8 mouse cellular contexts compared by ENCODE assay signal in the genomic region with DNA sequence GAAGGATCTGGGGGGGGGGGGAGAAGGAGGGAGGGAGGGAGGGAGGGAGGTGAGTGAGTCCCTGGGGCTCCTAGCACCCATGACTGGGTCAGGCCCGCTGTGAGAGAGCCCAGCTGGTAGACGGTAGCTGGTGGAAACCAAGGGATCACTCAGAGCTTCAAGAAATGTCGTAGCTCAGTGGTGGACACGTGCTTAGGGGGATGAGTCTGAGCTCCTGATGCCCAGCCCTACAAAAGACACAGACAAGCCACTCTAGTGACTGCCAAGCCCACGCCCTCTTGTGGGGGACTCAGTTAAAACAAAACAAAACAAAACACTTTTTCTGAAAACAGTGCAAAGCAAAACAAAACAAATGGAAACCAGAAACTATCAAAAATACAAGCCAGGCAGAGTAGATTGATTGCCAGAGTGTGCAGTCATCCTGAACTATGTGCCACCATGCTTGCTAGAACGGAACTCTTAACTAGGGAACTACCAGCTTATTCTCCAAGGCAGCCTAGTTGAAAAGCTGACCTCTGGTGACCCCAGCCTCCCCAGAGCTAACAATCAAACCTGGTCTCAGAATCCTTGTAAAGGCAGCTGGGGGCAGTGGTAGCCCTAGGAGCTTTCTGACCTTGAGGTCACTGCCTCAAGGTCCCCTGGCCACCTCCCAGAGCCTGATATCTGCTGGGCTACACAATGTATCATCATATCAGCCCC. TPM values are rescaled to one million over a fixed set of nuclear protein-coding genes. Genes with fewer than 3 reads are reported as not detected.
DNase-seq lines count a peak whose midpoint lies in the region; ATAC-seq and TF ChIP-seq lines count a peak whose summit lies in the region.

No protein-coding gene starts in this region.

- peak; percentile 43 for DNase-seq in embryo, embryonic 9.5 days (ENCODE audit: extremely low spot score)
- DNase-seq in embryo, embryonic 10.5 days (ENCODE audit: low spot score), result no peak
- DNase-seq in liver, embryonic 14.5 days (ENCODE audit: low read depth in 3 of 3, low spot score in 3 of 3), result no peak
- no peak for DNase-seq in liver, embryonic 11.5 days (ENCODE audit: low spot score)
- DNase-seq in ZHBTc4 (ENCODE audit: low read depth, low spot score), result peak; percentile 40
- DNase-seq in midbrain, postnatal 0 days (ENCODE audit: low spot score), result peak; percentile 33
- DNase-seq in adrenal gland, adult 8-10 months, result no peak
- no peak for DNase-seq in gastrocnemius, adult 18-20 months (ENCODE audit: low spot score)

- no peak overlapping the region for H3K4me2 ChIP-seq in liver, embryonic 14.5 days (ENCODE audit: low read depth)
- H3K4me2 ChIP-seq in liver, embryonic 11.5 days, result no peak overlapping the region
- no peak overlapping the region for H3K4me2 ChIP-seq in midbrain, postnatal 0 days (ENCODE audit: low read depth, low read length, poor library complexity, severe bottlenecking)

- peak; percentile 49 for TF ChIP-seq CTCF in liver, embryonic 14.5 days (IDR thresholded peaks at IDR 0.05; ENCODE audit: low read depth)
- no peak; the same call in 1 of the 2 replicates for TF ChIP-seq CTCF in midbrain, postnatal 0 days (IDR thresholded peaks at IDR 0.05)

- no peaks in the 10 kb centered on the region for H3K27me3 ChIP-seq in liver, embryonic 14.5 days (ENCODE audit: control insufficient read depth, insufficient read depth, low read length)
- no peaks in the 10 kb centered on the region for H3K27me3 ChIP-seq in liver, embryonic 11.5 days (replicated peaks; ENCODE audit: control insufficient read depth, insufficient read depth, low read length)
- no peaks in the 10 kb centered on the region for H3K27me3 ChIP-seq in midbrain, postnatal 0 days (ENCODE audit: insufficient read depth, low read length)

- 36% methylated on average over 6 of the region's 6 CpGs for WGBS in liver, embryonic 14.5 days (ENCODE audit: insufficient replicate concordance)
- WGBS in liver, embryonic 11.5 days, result 54% methylated on average over 6 of the region's 6 CpGs
- 31% methylated on average over 6 of the region's 6 CpGs for WGBS in midbrain, postnatal 0 days

- no peak overlapping the region for H3K9ac ChIP-seq in liver, embryonic 14.5 days (replicated peaks)
- no peak overlapping the region for H3K9ac ChIP-seq in liver, embryonic 11.5 days (ENCODE audit: low read depth, low read length)
- no peak overlapping the region for H3K9ac ChIP-seq in midbrain, postnatal 0 days (replicated peaks; ENCODE audit: low read length, poor library complexity, severe bottlenecking)

- TF ChIP-seq EP300 in liver, embryonic 14.5 days (IDR thresholded peaks at IDR 0.05; ENCODE audit: low read depth), result no peak

- no peak for ATAC-seq in liver, embryonic 14.5 days (ENCODE audit: insufficient read depth)
- ATAC-seq in liver, embryonic 11.5 days (replicated peaks; ENCODE audit: low FRiP score), result no peak
- no peak for ATAC-seq in midbrain, postnatal 0 days (ENCODE audit: low FRiP score)

- H3K27ac ChIP-seq in liver, embryonic 14.5 days, result no peak overlapping the region
- H3K27ac ChIP-seq in liver, embryonic 11.5 days (ENCODE audit: low read depth, low read length), result no peak overlapping the region
- H3K27ac ChIP-seq in midbrain, postnatal 0 days (ENCODE audit: low read depth, low read length), result no peak overlapping the region

- no peaks in the 10 kb centered on the region for H3K9me3 ChIP-seq in liver, embryonic 14.5 days (ENCODE audit: control insufficient read depth, low read length)
- H3K9me3 ChIP-seq in liver, embryonic 11.5 days (ENCODE audit: control insufficient read depth, low read length), result no peaks in the 10 kb centered on the region
- H3K9me3 ChIP-seq in midbrain, postnatal 0 days (ENCODE audit: low read length), result no peaks in the 10 kb centered on the region

- H3K4me3 ChIP-seq in liver, embryonic 14.5 days (ENCODE audit: insufficient read depth in 1 of 2, low read depth in 2 of 2, low read length in 2 of 2), result no peak overlapping the region
- no peak overlapping the region for H3K4me3 ChIP-seq in liver, embryonic 11.5 days (ENCODE audit: low read depth, low read length)
- no peak overlapping the region for H3K4me3 ChIP-seq in midbrain, postnatal 0 days (ENCODE audit: low read depth, low read length)

- H3K36me3 ChIP-seq in liver, embryonic 14.5 days (replicated peaks; ENCODE audit: control insufficient read depth, insufficient read depth, low read depth), result no peaks in the 10 kb centered on the region
- no peaks in the 10 kb centered on the region for H3K36me3 ChIP-seq in liver, embryonic 11.5 days (ENCODE audit: control insufficient read depth, insufficient read depth, low read length)
- H3K36me3 ChIP-seq in midbrain, postnatal 0 days (ENCODE audit: insufficient read depth, low read length), result no peaks in the 10 kb centered on the region

- H3K4me1 ChIP-seq in liver, embryonic 14.5 days (replicated peaks; ENCODE audit: control insufficient read depth in 2 of 2, insufficient read depth in 2 of 2, low read length in 1 of 2), result 0 out of 4 replicates have a peak, but pooled peaks cover 0 to 1% of the 10 kb centered on the region in 2 experiments
- no peaks in the 10 kb centered on the region for H3K4me1 ChIP-seq in liver, embryonic 11.5 days (replicated peaks; ENCODE audit: control insufficient read depth, insufficient read depth, low read length)
- H3K4me1 ChIP-seq in midbrain, postnatal 0 days (ENCODE audit: insufficient read depth, low read length), result no peaks in the 10 kb centered on the region

RNA-seq across cellular contexts. Expression of a gene that starts 22.0 kb away (rescaled TPM):
- polyA plus RNA-seq in liver, embryonic 14.5 days (2012; rRNA removed), result 4.0 and 4.1 TPM in 2 replicates
- polyA plus RNA-seq in liver, embryonic 14.5 days (2014; fragmentation: Nextera tagmentation; extraction: Ambion mirVana), result 8.2 and 9.9 TPM in 2 replicates
- 18.3 and 20.9 TPM in 2 replicates for polyA plus RNA-seq in liver, embryonic 11.5 days (2014; fragmentation: Nextera tagmentation; extraction: Ambion mirVana)
- 6.6 and 7.5 TPM in 2 replicates for total RNA-seq in midbrain, postnatal 0 days (2014; rRNA removed)
- 7.4 and 8.6 TPM in 2 replicates for polyA plus RNA-seq in midbrain, postnatal 0 days (2015; fragmentation: Nextera tagmentation; extraction: Ambion mirVana)
- 100 to 1,000 TPM; 117 to 136 (median 124) TPM for total RNA-seq in adrenal gland, adult 8-10 months (2022)
- total RNA-seq in gastrocnemius, adult 18-20 months (2021), result 10 to 100 TPM in 1 of 2 experiments, 1 to 10 TPM in 1; 9.3 to 12.8 TPM

RNA-seq across cellular contexts. Expression of a gene that starts 27.0 kb away (rescaled TPM):
- 9.1 and 9.2 TPM in 2 replicates for polyA plus RNA-seq in liver, embryonic 14.5 days (2012; rRNA removed)
- polyA plus RNA-seq in liver, embryonic 14.5 days (2014; fragmentation: Nextera tagmentation; extraction: Ambion mirVana), result 7.0 and 7.7 TPM in 2 replicates
- polyA plus RNA-seq in liver, embryonic 11.5 days (2014; fragmentation: Nextera tagmentation; extraction: Ambion mirVana), result 15.5 and 16.1 TPM in 2 replicates
- 34.4 and 51.1 TPM in 2 replicates for total RNA-seq in midbrain, postnatal 0 days (2014; rRNA removed)
- polyA plus RNA-seq in midbrain, postnatal 0 days (2015; fragmentation: Nextera tagmentation; extraction: Ambion mirVana), result 10.1 and 12.4 TPM in 2 replicates
- 10 to 100 TPM; 24.2 to 51.9 (median 36.7) TPM for total RNA-seq in adrenal gland, adult 8-10 months (2022)
- total RNA-seq in gastrocnemius, adult 18-20 months (2021), result 1 to 10 TPM; 8.9 to 9.3 TPM

RNA-seq across cellular contexts. Expression of a gene that starts 27.2 kb away (rescaled TPM):
- polyA plus RNA-seq in liver, embryonic 14.5 days (2012; rRNA removed), result 2.4 and 2.7 TPM in 2 replicates
- 0.66 and 1.0 TPM in 2 replicates for polyA plus RNA-seq in liver, embryonic 14.5 days (2014; fragmentation: Nextera tagmentation; extraction: Ambion mirVana)
- polyA plus RNA-seq in liver, embryonic 11.5 days (2014; fragmentation: Nextera tagmentation; extraction: Ambion mirVana), result 2.0 and 2.4 TPM in 2 replicates
- 58.2 and 64.9 TPM in 2 replicates for total RNA-seq in midbrain, postnatal 0 days (2014; rRNA removed)
- polyA plus RNA-seq in midbrain, postnatal 0 days (2015; fragmentation: Nextera tagmentation; extraction: Ambion mirVana), result 26.1 and 26.5 TPM in 2 replicates
- 10 to 100 TPM; 10.1 to 20.4 (median 15.8) TPM for total RNA-seq in adrenal gland, adult 8-10 months (2022)
- 1 to 10 TPM; 4.8 to 4.9 TPM for total RNA-seq in gastrocnemius, adult 18-20 months (2021)

Comparison
In these comparisons a context has a peak if more than half of its experiments do, and no peak if none do; other contexts are left out.
1. DNase-seq: peak in embryo, embryonic 9.5 days (single experiment), ZHBTc4 (single experiment) and midbrain, postnatal 0 days (single experiment); none in embryo, embryonic 10.5 days (single experiment), liver, embryonic 14.5 days (0 of 3), liver, embryonic 11.5 days (single experiment), adrenal gland, adult 8-10 months (single experiment) and gastrocnemius, adult 18-20 months (single experiment).
2. RNA of a gene that starts 22.0 kb away (total RNA-seq): 117 to 136 TPM in adrenal gland, adult 8-10 months; 9.3 to 12.8 TPM in gastrocnemius, adult 18-20 months and 6.6 to 7.5 TPM in midbrain, postnatal 0 days; every median in the first group is over 4 times any median in the second.